Mouse (Mus musculus) NIH3T3 (cell line): Measurements from ENCODE around the gene Astn2.

ENCODE experiments used
- DNase-seq: peaks from one replicate; pipeline ENCODE4 v3.0.0-alpha.2; 2012; ENCODE audit warnings: low read depth

The Astn2 gene

DNA sequence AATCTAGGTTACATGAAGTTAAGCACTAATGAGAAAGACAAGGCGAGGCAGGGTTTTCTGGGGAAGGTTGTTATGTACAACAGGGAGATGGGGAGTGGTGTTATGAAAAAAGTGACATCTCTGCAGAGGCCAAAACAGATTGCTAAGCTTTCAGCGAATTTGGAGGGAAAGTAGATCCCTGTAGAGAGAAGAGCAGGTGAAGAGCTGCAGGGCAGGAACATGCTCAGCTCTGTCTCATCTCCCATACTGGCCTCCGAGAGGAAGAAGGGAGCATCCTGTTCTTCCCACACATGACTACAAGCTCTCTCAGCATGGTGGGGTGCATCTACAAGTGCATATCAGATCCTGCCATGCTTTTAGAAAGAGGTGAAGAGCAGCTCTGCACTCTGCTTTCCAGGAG lies 245.7 kb downstream of the Astn2 start:
- DNase-seq, result no peak

DNA sequence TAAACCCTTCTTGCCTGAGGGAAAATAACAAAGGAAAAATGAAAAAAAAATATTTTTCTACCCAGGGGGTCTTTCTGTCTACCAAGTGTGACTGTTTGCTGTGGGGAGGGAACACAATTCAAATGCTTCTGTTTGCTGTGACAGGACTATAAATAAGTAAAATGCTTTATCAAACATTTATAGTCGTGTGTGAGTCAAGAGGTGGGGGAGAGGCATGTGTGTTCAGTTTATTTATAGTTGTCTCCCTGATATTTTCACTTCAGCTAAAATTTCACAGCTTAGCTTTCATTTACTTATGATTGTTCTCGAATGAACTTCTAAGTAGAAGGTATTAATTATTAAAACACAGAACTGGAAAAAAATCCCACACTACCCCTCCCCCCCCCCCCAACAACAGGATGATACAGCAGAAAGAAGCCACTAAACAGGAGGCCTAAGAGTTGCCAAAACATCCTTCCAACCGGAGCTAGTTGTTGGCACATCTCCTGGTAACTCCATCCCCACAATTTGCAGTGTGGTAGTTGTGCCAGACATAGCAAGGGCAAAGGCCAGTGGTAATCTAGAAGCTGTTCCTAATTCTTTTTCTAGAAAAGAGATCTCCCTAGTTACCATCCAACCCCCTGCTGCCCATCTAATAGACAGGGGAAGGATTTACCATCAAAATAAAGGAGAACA lies 246.8 kb downstream of the Astn2 start:
- no peak for DNase-seq

DNA sequence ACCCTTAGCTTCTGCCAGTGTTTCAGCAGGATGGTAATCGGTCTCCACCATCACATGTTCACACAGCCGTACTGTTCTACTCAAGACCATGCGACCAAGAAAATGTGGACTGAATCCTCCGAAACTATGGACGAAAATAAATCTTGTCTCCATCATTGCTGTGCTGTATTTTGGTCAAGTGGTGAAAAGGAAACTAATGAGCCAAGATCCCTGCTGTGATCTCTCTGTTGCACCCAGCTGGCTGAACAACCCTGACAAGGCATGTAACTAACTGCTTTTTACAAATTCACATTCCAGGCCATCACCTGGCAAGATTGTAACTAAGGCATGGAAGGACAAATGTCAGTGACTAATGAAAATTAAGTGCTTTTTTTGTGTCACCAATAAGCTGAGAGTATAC lies 257.9 kb downstream of the Astn2 start:
- no peak for DNase-seq

GRCm38 (mm10) chr4:66126181-66126580 lies 278.2 kb downstream of the Astn2 start:
- DNase-seq, result no peak

GRCm38 (mm10) chr4:66122766-66123358 lies 281.5 kb downstream of the Astn2 start:
- DNase-seq, result no peak

- DNase-seq, result no peak
These were observed 290.2 kb downstream of the Astn2 start for GRCm38 (mm10) chr4:66114243-66114642.

DNA sequence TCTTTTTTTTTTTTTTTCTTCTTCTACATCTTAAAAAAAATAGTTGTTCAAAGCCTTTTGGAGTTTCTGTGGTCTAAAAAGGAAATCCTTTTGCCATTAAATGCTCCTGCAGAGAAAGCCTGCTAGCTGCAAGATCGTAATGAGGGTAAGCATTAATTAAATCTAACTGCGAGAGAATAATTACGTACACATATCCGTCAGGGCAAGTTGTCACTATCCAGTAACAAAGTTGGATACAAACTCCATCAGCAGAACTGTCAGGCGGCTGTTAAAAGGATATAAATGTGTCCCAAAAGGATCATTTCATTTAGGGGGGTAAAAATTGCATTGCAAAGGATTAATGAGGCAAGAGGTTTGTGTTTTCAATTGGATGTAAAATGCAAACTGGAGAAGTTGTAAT lies 302.4 kb downstream of the Astn2 start:
- no peak for DNase-seq

DNA sequence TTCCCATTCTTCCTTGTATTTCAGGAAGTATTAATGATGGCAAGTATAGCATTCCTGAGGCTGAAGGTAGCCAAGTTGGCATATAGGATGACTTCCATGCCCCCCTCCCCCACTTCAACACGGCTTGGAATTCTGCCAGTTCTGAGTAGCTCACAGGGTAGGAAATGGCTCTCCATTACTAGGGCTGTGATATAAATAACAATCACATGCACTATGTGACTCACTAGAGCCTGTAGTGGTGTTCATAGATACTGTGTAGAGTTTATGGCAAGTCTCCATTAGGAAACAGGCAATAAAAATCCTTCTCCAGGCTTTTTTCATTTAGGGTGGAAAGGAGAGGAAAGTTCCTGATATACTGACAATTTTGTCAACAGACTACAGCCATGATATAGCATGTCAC lies 306.8 kb downstream of the Astn2 start:
- peak; percentile 43 for DNase-seq

- DNase-seq, result no peak
These were observed 308.3 kb downstream of the Astn2 start for GRCm38 (mm10) chr4:66096104-66096503.

DNA sequence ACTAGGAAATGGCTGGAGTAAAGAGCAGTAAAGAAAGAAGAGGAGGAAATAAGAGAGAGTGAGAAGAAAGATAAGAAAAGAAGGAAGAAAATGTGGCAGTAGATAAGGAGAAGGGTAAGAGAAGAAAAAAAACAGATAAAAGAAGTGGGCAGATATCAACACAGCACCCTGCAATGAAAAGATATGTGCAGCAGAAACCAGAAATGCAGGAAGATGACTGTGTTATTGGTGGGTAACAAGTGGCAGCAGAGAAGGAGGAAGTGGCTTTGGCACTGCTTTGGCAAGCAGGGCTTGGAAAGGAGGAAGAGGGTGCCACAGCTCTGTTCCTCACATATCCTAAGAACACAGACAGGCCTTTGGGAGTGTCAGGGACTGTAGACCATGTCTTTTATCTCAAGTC lies 347.2 kb downstream of the Astn2 start:
- DNase-seq, result no peak

DNA sequence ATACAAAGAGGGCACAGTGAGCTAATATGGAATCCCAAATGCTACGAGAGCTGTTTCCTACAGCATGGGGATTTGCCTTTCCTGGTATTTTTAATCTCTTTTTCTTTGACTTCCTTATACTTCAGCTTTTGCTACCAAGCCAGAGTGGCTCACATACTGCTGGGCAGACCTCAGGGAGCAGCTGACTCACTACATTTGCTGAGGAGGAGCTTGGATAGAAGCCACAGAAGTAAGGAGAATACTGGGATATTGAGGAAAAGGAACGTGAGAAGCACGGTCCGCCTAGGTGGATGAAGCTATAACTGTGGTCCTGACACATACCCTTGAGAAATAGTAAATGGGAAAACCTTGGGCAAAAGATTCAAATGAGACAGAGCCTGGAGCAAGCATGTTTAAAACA lies 348.7 kb downstream of the Astn2 start:
- no peak for DNase-seq

DNA sequence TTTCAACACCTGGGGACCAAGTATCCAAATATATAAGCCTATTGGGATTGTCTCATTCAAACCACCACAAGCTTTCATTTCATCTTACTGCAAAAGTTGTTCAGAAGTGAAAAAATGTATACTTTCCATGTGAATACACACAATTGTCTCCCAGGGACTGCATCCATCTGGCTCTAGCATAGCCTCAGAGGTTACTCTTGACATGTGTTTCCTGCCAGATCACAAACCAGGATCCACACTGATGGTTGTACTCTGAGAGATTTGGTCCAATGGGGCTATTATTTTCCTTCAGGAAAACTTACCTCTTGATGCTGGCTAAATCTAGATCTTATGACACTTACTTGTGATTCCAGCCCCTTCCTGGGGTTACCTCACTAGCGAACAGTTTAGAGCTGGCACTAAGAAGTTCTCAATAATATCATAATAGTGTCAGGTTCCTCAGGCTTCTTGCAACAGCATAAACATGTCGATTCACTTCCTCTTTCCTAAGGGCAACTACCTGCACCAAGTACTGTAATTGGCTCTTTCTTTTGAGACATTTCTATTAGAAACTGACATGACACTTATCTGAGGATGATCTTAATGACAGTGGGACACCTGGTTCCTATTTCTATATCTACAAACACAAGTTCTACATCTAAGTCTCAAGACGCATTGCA lies 361.3 kb downstream of the Astn2 start:
- DNase-seq, result no peak

DNA sequence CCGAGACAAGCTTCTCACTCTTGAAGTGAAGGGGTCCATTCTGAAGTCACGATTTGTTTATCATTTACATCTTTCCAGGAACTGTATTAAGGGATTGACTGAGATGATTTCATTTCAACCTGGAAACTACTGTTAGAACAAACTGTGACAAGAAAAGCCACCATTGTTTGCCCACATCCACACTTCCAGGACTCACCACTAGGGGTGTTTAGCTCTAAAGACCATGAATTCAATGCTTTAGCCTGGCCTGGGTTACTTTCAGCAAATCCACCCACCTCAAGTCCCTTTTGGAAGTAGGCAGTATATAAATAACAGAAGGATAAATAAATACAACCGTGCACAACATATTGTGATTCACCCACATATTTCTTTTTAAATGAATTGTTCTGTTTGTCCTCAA lies 370.6 kb downstream of the Astn2 start:
- DNase-seq, result peak; percentile 41

- no peak for DNase-seq
These were observed 373.0 kb downstream of the Astn2 start for GRCm38 (mm10) chr4:66031320-66031870.

GRCm38 (mm10) chr4:66029901-66030300 lies 374.5 kb downstream of the Astn2 start:
- no peak for DNase-seq

DNA sequence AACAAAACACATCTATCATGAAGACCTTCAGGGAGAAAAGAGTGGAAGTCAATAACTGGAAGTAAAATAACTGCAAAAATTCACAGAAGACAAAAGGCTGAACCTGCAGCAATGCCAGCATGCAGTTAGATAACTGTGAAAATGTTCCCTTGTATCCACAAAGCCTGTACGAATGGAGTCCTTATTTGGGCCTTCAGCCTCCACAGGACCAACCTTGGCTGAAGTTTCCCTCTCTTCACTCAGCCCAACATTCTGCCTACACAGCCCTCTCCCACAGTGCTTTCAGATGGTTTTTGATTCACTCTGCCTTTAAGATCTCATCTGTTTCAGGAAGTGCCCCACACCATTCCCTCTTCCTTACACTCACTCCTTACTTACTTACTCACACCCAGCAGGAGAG lies 376.5 kb downstream of the Astn2 start:
- no peak for DNase-seq

GRCm38 (mm10) chr4:66025393-66026062 lies 378.9 kb downstream of the Astn2 start:
- DNase-seq, result peak; percentile 74

- DNase-seq, result no peak
These were observed 401.5 kb downstream of the Astn2 start for GRCm38 (mm10) chr4:66002936-66003335.

GRCm38 (mm10) chr4:65983643-65984042 lies 420.8 kb downstream of the Astn2 start:
- no peak for DNase-seq

- DNase-seq, result peak; percentile 48
These were observed 421.5 kb downstream of the Astn2 start for GRCm38 (mm10) chr4:65982882-65983281.

GRCm38 (mm10) chr4:65976251-65976650 lies 428.2 kb downstream of the Astn2 start:
- no peak for DNase-seq

- DNase-seq, result no peak
These were observed 432.0 kb downstream of the Astn2 start for GRCm38 (mm10) chr4:65972395-65972794.

- no peak for DNase-seq
These were observed 435.1 kb downstream of the Astn2 start for GRCm38 (mm10) chr4:65969318-65969717.
